Mouse (Mus musculus): ENCODE results near the gene Tmem229b. TPM values are rescaled to one million over a fixed set of nuclear protein-coding genes. Genes with fewer than 3 reads are reported as not detected.
A peak's percentile ranks its signal among the peaks of the same experiment; 100 is the strongest.

The Tmem229b gene
- 47.9 and 60.9 TPM in 2 replicates for polyA plus RNA-seq (2012; ENCODE audit: insufficient read depth, insufficient read length, missing spikeins)

- H3K4me1 ChIP-seq (ENCODE audit: control insufficient read depth, insufficient read depth, low read length) = peaks cover 11% of the 10 kb centered on the region
- H3K4me3 ChIP-seq (ENCODE audit: insufficient read depth, low read length) = peak within 1 kb of the TSS; percentile 98
- TF ChIP-seq POLR2A (IDR thresholded peaks at IDR 0.05; ENCODE audit: borderline replicate concordance, low read depth, low read length) (no peak), CTCF (IDR thresholded peaks at IDR 0.05; ENCODE audit: low read depth, low read length) (no peak)
- H3K27ac ChIP-seq (ENCODE audit: insufficient read depth, low read depth, low read length) = no peak within 1 kb of the TSS
Observed at GRCm38 (mm10) chr12:79007126-79007753, at the start of gene Tmem229b. Tmem229b (minus strand) TSS chr12:79007627.

DNA sequence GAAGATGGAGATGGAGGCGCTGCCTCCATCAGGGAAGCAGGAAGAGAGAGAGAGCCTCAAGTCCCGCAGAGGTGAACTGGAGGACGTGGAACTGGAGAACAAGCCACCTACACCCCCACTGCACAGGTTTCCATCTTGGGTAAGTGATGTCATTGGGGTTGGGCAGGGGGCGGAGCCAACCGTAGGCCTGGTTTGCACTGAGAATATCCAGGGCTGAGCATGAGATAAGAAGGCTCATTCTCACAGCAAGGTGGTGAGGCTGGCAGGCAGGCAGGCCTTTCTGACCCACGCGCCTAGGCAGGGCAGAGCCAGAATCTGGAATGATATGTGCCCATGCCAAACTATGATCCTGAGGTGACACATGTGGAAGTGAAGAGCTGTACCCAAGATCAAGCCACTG lies 47.8 kb upstream of the Tmem229b start:
- peaks cover 13% of the 10 kb centered on the region for H3K4me1 ChIP-seq (ENCODE audit: control insufficient read depth, insufficient read depth, low read length)
- H3K4me3 ChIP-seq (ENCODE audit: insufficient read depth, low read length) = no peak overlapping the region
- TF ChIP-seq POLR2A (IDR thresholded peaks at IDR 0.05; ENCODE audit: borderline replicate concordance, low read depth, low read length) (no peak), CTCF (IDR thresholded peaks at IDR 0.05; ENCODE audit: low read depth, low read length) (no peak)
- no peak overlapping the region for H3K27ac ChIP-seq (ENCODE audit: insufficient read depth, low read depth, low read length)

DNA sequence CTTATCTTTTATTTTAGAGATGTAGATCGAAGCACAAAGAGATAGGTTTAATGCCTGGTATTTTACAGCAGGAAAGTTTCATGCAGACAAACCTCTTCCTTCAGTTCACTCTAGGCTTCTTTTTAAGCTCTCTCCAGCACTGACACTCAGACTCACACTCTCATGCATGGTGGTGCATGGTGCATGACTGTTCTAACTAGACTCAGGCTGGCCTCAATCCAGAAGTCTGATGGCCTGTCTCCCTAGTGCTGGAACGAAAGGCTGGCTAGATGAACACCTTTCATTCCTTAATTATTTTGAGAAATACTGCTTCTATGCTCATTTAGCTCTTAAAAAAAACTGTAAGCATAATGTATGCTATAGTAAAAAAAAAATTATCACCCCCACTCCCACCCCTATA lies 44.6 kb upstream of the Tmem229b start:
- TF ChIP-seq CTCF (IDR thresholded peaks at IDR 0.05; ENCODE audit: low read depth, low read length) = no peak
- TF ChIP-seq POLR2A (IDR thresholded peaks at IDR 0.05; ENCODE audit: borderline replicate concordance, low read depth, low read length) = no peak
- no peak overlapping the region for H3K4me3 ChIP-seq (ENCODE audit: insufficient read depth, low read length)

GRCm38 (mm10) chr12:79050545-79051212 lies 43.3 kb upstream of the Tmem229b start:
- Histone ChIP-seq H3K4me1 (ENCODE audit: control insufficient read depth, insufficient read depth, low read length) (peaks cover 15% of the 10 kb centered on the region), H3K27ac (ENCODE audit: insufficient read depth, low read depth, low read length) (no peak overlapping the region), H3K4me3 (ENCODE audit: insufficient read depth, low read length) (no peak overlapping the region)
- TF ChIP-seq CTCF (IDR thresholded peaks at IDR 0.05; ENCODE audit: low read depth, low read length) = no peak
- no peak for TF ChIP-seq POLR2A (IDR thresholded peaks at IDR 0.05; ENCODE audit: borderline replicate concordance, low read depth, low read length)

More for the DNA sequence above, 44.6 kb upstream of the Tmem229b start:
- Histone ChIP-seq H3K27ac (ENCODE audit: insufficient read depth, low read depth, low read length) (no peak overlapping the region), H3K4me1 (ENCODE audit: control insufficient read depth, insufficient read depth, low read length) (peaks cover 15% of the 10 kb centered on the region)

GRCm38 (mm10) chr12:79049807-79050206 lies 42.4 kb upstream of the Tmem229b start:
- Histone ChIP-seq H3K27ac (ENCODE audit: insufficient read depth, low read depth, low read length) (no peak overlapping the region), H3K4me3 (ENCODE audit: insufficient read depth, low read length) (no peak overlapping the region), H3K4me1 (ENCODE audit: control insufficient read depth, insufficient read depth, low read length) (peaks cover 15% of the 10 kb centered on the region)
- TF ChIP-seq POLR2A (IDR thresholded peaks at IDR 0.05; ENCODE audit: borderline replicate concordance, low read depth, low read length) (no peak), CTCF (IDR thresholded peaks at IDR 0.05; ENCODE audit: low read depth, low read length) (no peak)

DNA sequence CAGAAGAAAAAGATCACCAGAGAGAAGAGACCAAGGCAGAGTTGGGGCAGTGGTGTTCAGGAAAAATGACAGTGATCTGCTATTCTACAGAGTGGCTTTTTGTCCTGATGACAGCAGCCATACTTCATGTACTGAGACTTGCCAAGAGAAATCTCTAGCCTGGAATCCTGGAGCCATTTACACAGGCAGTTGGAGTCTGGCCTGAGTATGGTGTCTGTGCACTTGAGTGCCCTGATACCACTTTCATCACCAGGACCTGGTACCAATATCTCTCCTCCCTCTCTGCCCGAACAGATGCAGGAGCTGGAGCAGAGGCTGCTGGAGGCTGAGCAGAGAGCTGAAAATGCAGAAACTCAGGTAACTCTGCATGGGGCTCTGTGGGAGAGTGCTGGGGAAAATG lies 41.5 kb upstream of the Tmem229b start:
- no peak for TF ChIP-seq CTCF (IDR thresholded peaks at IDR 0.05; ENCODE audit: low read depth, low read length)
- no peak for TF ChIP-seq POLR2A (IDR thresholded peaks at IDR 0.05; ENCODE audit: borderline replicate concordance, low read depth, low read length)
- Histone ChIP-seq H3K4me1 (ENCODE audit: control insufficient read depth, insufficient read depth, low read length) (peaks cover 15% of the 10 kb centered on the region), H3K4me3 (ENCODE audit: insufficient read depth, low read length) (no peak overlapping the region), H3K27ac (ENCODE audit: insufficient read depth, low read depth, low read length) (no peak overlapping the region)

DNA sequence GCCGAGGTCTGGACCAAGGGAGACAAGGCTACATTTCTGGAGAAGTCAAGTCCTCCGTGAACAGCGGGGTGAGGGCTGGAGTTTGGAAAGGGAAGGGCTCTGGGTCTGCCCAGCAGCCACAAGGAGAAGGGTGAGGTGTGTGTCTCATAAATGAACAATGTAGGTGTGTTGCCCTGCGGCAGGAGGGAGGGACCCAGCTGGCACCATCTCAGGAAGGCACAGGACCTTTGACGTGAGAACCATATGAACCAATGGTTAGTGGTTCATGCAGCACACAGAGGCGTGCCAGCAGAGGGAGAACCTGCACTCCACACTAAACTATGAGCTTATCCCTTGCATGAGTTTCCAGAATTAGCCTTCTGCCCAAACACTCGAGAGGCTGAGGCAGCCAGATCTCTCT lies 39.8 kb upstream of the Tmem229b start:
- TF ChIP-seq CTCF (IDR thresholded peaks at IDR 0.05; ENCODE audit: low read depth, low read length) (no peak), POLR2A (IDR thresholded peaks at IDR 0.05; ENCODE audit: borderline replicate concordance, low read depth, low read length) (no peak)
- no peak overlapping the region for H3K4me3 ChIP-seq (ENCODE audit: insufficient read depth, low read length)
- H3K4me1 ChIP-seq (ENCODE audit: control insufficient read depth, insufficient read depth, low read length) = peaks cover 15% of the 10 kb centered on the region
- H3K27ac ChIP-seq (ENCODE audit: insufficient read depth, low read depth, low read length) = no peak overlapping the region

- TF ChIP-seq POLR2A (IDR thresholded peaks at IDR 0.05; ENCODE audit: borderline replicate concordance, low read depth, low read length) (no peak), CTCF (IDR thresholded peaks at IDR 0.05; ENCODE audit: low read depth, low read length) (no peak)
- no peak overlapping the region for H3K27ac ChIP-seq (ENCODE audit: insufficient read depth, low read depth, low read length)
- no peak overlapping the region for H3K4me3 ChIP-seq (ENCODE audit: insufficient read depth, low read length)
- peaks cover 12% of the 10 kb centered on the region for H3K4me1 ChIP-seq (ENCODE audit: control insufficient read depth, insufficient read depth, low read length)
Observed at GRCm38 (mm10) chr12:79046171-79046570, 38.7 kb upstream of the Tmem229b start.

DNA sequence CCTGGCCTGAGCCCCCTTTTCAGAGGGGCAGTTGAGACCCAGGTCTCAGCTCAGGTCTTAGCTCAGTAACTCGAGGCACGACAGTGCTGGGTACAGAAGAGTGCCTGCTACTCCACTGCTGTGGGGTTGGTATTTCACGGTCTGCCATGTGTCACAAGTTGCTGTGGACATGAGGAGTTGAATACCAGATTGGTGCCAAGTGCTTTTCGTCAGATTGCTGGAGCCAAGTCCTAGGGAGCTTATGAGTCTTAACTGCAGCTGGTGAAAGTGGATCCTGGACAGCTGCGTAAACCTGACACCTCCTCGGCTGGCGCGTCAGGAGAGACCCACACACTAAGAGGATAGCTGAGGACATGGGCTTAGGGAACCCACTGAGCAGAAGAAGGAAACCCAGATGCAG lies 37.2 kb upstream of the Tmem229b start:
- Histone ChIP-seq H3K4me1 (ENCODE audit: control insufficient read depth, insufficient read depth, low read length) (no peaks in the 10 kb centered on the region), H3K4me3 (ENCODE audit: insufficient read depth, low read length) (no peak overlapping the region), H3K27ac (ENCODE audit: insufficient read depth, low read depth, low read length) (no peak overlapping the region)
- TF ChIP-seq CTCF (IDR thresholded peaks at IDR 0.05; ENCODE audit: low read depth, low read length) (no peak), POLR2A (IDR thresholded peaks at IDR 0.05; ENCODE audit: borderline replicate concordance, low read depth, low read length) (no peak)

DNA sequence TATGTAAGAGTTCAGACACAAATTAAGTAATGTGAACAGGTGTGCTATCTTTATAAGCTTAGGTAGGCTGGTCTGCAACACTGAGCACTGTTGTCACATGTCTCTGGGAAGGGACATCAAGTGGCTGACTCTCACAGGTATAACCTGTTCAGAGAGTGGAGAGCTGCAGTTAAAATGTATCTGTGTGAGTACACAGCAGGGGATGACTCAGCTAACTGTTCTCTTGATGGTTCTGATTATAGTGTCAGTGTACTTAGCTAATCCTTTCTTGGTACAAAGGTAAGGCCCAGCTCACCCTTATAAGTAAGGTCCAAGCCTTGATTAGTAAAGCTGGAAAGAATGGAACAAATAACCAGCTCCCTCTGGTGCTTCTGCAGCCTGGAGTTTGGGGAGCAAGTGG lies 34.0 kb upstream of the Tmem229b start:
- H3K27ac ChIP-seq (ENCODE audit: insufficient read depth, low read depth, low read length) = no peak overlapping the region
- H3K4me1 ChIP-seq (ENCODE audit: control insufficient read depth, insufficient read depth, low read length) = no peaks in the 10 kb centered on the region
- H3K4me3 ChIP-seq (ENCODE audit: insufficient read depth, low read length) = no peak overlapping the region
- TF ChIP-seq CTCF (IDR thresholded peaks at IDR 0.05; ENCODE audit: low read depth, low read length) (no peak), POLR2A (IDR thresholded peaks at IDR 0.05; ENCODE audit: borderline replicate concordance, low read depth, low read length) (no peak)

Data from bone marrow macrophage, adult 2 months (primary cell).